Mouse (Mus musculus): ENCODE measurements around the gene Dgat2. TPM values are rescaled to one million over a fixed set of nuclear protein-coding genes. Genes with fewer than 3 reads are reported as not detected.

The Dgat2 gene
- polyA plus RNA-seq, 1 experiment from 2014 or later = 10.6 TPM

DNA sequence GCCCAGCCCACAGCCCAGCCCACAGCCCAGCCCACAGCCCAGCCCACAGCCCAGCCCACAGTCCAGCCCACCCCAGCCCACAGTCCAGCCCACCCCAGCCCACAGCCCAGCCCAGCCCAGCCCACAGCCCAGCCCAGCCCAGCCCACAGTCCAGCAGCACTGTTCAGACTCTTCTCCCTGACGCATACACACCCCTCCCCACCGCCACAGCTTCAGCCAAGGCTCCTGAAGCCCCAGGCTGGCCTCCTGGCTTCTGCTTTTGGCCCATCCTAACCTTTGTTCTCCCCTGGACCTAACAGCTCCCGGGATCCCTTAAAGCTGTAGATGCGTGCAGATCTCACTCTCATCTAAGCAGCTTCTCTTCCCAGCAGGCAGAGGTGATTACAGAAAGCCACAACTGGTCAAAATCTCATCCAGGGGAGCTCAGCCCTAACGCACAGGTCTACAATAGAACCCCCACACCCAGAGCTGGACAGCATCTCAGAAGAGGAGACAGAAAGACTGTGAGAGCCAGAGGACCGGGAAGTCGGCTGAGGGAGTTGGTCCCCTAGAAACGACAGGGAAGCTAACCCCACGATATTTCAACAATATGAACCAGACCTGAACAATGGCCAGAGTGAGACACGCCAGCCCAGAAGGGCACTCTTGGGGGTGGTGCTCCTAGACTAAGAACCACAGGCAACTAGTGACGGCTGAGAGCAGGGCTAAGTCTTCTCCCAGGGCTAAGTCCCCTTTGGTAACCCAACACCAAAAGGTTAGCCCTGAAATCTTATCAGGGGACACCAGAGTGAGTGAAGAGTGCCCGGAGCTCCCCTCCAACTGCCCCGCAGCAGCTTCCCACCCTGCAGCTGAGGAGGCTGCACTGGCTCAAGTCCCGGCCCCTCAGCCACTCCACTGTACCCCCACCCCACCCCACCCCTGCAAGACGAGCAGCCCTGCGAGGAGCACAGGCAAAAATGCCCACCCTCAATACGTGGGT is 26.9 kb downstream of the Dgat2 start:
- Histone ChIP-seq H3K36me3 (ENCODE audit: control insufficient read depth, insufficient read depth, low read length) (no peaks in the 10 kb centered on the region), H3K9ac (ENCODE audit: low read length) (peak overlapping the region; percentile 32; the same call in 1 of the 2 replicates), H3K27me3 (ENCODE audit: control insufficient read depth, insufficient read depth, low read length) (no peaks in the 10 kb centered on the region), H3K4me1 (ENCODE audit: control insufficient read depth, insufficient read depth, low read length) (peaks cover 8% of the 10 kb centered on the region), H3K9me3 (ENCODE audit: control insufficient read depth, low read length) (no peaks in the 10 kb centered on the region), H3K27ac (replicated peaks; ENCODE audit: low read depth, low read length) (no peak overlapping the region), H3K4me3 (ENCODE audit: low read depth, low read length) (no peak overlapping the region), H3K4me2 (ENCODE audit: low read depth, severe bottlenecking) (peak overlapping the region; percentile 41)
- WGBS = 18% methylated on average over 17 of the region's 17 CpGs
- ATAC-seq (ENCODE audit: insufficient number of reproducible peaks, low FRiP score, low TSS enrichment, low read depth) = peak; percentile 54
- peak; percentile 75 for DNase-seq (ENCODE audit: low spot score)

DNA sequence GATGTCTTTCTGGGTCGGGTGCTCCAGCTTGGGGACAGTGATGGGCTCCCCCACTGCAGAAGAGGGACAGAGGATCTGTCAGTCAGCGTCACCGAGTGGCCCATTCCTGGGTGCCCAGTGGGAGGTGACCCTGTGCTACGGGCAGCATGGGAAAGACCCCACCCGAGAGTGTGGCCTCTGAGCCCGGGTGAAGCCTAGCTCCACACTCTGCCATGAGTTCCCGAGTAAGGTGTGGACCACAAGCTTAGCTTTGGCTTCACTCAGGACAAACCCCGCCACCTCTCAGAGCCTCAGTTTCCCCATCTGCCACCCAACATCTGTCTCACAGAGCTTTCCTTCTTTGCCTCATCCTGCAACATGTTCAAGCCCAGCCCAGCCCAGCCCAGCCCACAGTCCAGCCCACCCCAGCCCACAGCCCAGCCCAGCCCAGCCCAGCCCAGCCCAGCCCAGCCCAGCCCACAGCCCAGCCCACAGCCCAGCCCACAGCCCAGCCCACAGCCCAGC is 27.8 kb downstream of the Dgat2 start:
- Histone ChIP-seq H3K4me3 (ENCODE audit: low read depth, low read length) (no peak overlapping the region), H3K9ac (ENCODE audit: low read length) (no peak overlapping the region), H3K4me2 (ENCODE audit: low read depth, severe bottlenecking) (no peak overlapping the region), H3K9me3 (ENCODE audit: control insufficient read depth, low read length) (no peaks in the 10 kb centered on the region), H3K36me3 (ENCODE audit: control insufficient read depth, insufficient read depth, low read length) (no peaks in the 10 kb centered on the region), H3K27ac (replicated peaks; ENCODE audit: low read depth, low read length) (no peak overlapping the region), H3K27me3 (ENCODE audit: control insufficient read depth, insufficient read depth, low read length) (no peaks in the 10 kb centered on the region), H3K4me1 (ENCODE audit: control insufficient read depth, insufficient read depth, low read length) (peaks cover 8% of the 10 kb centered on the region)
- DNase-seq (ENCODE audit: low spot score) (peak; percentile 36), ATAC-seq (ENCODE audit: insufficient number of reproducible peaks, low FRiP score, low TSS enrichment, low read depth) (peak; percentile 49)
- WGBS = 59% methylated on average over 8 of the region's 8 CpGs

DNA sequence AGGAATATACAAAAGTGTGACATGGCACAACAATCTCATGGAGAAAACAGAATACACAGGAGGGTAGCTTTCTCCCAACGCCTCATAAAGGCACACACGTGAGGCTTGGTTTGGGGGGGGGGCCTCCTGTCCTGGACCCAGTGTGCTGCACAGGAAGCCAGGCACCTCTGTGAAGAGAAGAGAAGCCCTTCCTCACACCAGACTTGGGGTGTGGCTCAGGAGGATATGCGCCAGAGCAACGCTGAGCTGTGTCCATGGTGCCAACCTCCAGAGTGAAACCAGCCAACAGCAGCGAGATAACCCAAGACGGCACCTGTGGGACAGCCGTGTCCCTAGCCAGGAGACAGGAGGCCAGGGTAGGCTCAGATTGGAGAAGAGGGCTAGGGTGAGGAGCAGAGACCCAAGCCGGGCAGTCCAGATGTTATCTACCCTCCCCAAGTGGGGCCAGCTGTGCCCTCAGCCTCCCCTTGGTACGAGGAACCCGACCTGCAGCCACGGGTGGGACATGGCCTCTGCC is 28.8 kb downstream of the Dgat2 start:
- no peak for DNase-seq (ENCODE audit: low spot score)
- Histone ChIP-seq H3K4me2 (ENCODE audit: low read depth, severe bottlenecking) (no peak overlapping the region), H3K9ac (ENCODE audit: low read length) (no peak overlapping the region), H3K4me3 (ENCODE audit: low read depth, low read length) (no peak overlapping the region), H3K27ac (replicated peaks; ENCODE audit: low read depth, low read length) (no peak overlapping the region), H3K36me3 (ENCODE audit: control insufficient read depth, insufficient read depth, low read length) (no peaks in the 10 kb centered on the region), H3K27me3 (ENCODE audit: control insufficient read depth, insufficient read depth, low read length) (no peaks in the 10 kb centered on the region), H3K9me3 (ENCODE audit: control insufficient read depth, low read length) (no peaks in the 10 kb centered on the region), H3K4me1 (ENCODE audit: control insufficient read depth, insufficient read depth, low read length) (peaks cover 8% of the 10 kb centered on the region)
- 89% methylated on average over 11 of the region's 11 CpGs for WGBS
- peak; percentile 27; the same call in 1 of the 2 replicates for ATAC-seq (ENCODE audit: insufficient number of reproducible peaks, low FRiP score, low TSS enrichment, low read depth)

DNA sequence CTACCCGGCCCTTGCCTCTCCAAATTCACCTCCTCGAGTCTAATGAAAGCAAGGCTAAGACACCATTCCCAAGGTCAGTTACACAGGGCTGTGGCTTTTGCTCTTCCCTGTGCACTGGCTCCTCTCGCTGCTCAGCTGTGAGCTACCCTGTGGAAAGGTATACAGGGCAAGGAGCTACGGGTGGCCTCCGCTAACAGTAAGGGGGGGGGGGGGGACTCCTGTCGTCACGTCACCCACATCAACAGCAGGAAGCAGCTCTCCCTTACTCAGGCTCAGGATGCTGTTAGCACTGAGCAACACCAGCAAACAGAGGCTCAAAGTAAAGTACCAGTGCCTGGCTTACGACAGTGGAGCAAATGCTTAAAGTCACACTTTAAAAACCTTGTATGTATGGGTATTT is 29.8 kb downstream of the Dgat2 start:
- Histone ChIP-seq H3K27me3 (ENCODE audit: control insufficient read depth, insufficient read depth, low read length) (no peaks in the 10 kb centered on the region), H3K4me1 (ENCODE audit: control insufficient read depth, insufficient read depth, low read length) (peaks cover 8% of the 10 kb centered on the region), H3K27ac (replicated peaks; ENCODE audit: low read depth, low read length) (no peak overlapping the region), H3K9me3 (ENCODE audit: control insufficient read depth, low read length) (no peaks in the 10 kb centered on the region), H3K36me3 (ENCODE audit: control insufficient read depth, insufficient read depth, low read length) (no peaks in the 10 kb centered on the region), H3K9ac (ENCODE audit: low read length) (no peak overlapping the region), H3K4me2 (ENCODE audit: low read depth, severe bottlenecking) (no peak overlapping the region), H3K4me3 (ENCODE audit: low read depth, low read length) (no peak overlapping the region)
- DNase-seq (ENCODE audit: low spot score) = no peak
- WGBS = 87% methylated on average over 8 of the region's 8 CpGs
- no peak for ATAC-seq (ENCODE audit: insufficient number of reproducible peaks, low FRiP score, low TSS enrichment, low read depth)

DNA sequence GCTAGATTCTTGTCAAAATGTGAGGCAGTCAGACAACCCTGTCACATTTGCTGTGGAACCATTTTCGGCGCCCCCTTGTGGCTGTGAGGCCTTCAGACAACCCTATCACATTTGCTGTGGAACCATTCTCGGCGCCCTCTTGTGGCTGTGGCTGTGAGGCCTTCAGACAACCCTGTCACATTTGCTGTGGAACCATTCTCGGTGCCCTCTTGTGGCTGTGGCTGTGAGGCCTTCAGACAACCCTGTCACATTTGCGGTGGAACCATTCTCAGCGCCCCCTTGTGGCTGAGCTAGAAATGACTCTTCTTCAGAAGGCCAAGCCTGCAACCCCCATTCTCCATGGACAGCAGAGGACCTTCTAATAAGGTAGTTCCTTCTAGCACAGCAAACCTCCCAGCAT is 31.2 kb downstream of the Dgat2 start:
- 0 out of 2 replicates have a peak, but pooled peaks have one; percentile 10 for ATAC-seq (ENCODE audit: insufficient number of reproducible peaks, low FRiP score, low TSS enrichment, low read depth)
- H3K27ac ChIP-seq (replicated peaks; ENCODE audit: low read depth, low read length) = no peak overlapping the region

DNA sequence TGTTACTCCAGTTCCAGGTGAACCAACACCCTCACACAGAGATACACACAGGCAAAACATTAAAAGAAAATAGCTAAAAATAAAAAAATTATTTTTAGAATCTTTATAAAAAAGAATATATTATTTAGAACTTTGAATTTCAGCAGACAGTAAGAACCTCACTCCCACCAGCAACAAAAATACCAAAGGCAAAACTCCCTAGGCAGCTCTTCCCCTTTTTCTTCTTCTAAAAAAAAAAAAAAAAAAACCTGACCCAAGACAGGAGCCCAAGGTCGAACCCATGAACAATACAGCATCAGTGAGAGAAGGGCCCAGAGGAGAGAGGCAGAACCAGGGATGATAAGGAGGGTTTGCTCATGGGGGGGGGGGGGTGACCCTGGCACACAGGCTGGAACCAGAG is 33.5 kb downstream of the Dgat2 start:
- no peaks in the 10 kb centered on the region for H3K36me3 ChIP-seq (ENCODE audit: control insufficient read depth, insufficient read depth, low read length)
- no peak overlapping the region for H3K4me2 ChIP-seq (ENCODE audit: low read depth, severe bottlenecking)
- H3K9ac ChIP-seq (ENCODE audit: low read length) = no peak overlapping the region
- no peaks in the 10 kb centered on the region for H3K27me3 ChIP-seq (ENCODE audit: control insufficient read depth, insufficient read depth, low read length)
- no peak for ATAC-seq (ENCODE audit: insufficient number of reproducible peaks, low FRiP score, low TSS enrichment, low read depth)
- no peak overlapping the region for H3K4me3 ChIP-seq (ENCODE audit: low read depth, low read length)
- no peak overlapping the region for H3K27ac ChIP-seq (replicated peaks; ENCODE audit: low read depth, low read length)
- DNase-seq (ENCODE audit: low spot score) = no peak
- no peaks in the 10 kb centered on the region for H3K9me3 ChIP-seq (ENCODE audit: control insufficient read depth, low read length)
- H3K4me1 ChIP-seq (ENCODE audit: control insufficient read depth, insufficient read depth, low read length) = no peaks in the 10 kb centered on the region
- WGBS = 60% methylated on average over 1 of the region's 1 CpGs

More for the DNA sequence above, 31.2 kb downstream of the Dgat2 start:
- no peak overlapping the region for H3K9ac ChIP-seq (ENCODE audit: low read length)
- H3K36me3 ChIP-seq (ENCODE audit: control insufficient read depth, insufficient read depth, low read length) = no peaks in the 10 kb centered on the region
- WGBS = 8% methylated on average over 7 of the region's 7 CpGs
- no peaks in the 10 kb centered on the region for H3K27me3 ChIP-seq (ENCODE audit: control insufficient read depth, insufficient read depth, low read length)
- H3K4me3 ChIP-seq (ENCODE audit: low read depth, low read length) = no peak overlapping the region
- no peak overlapping the region for H3K4me2 ChIP-seq (ENCODE audit: low read depth, severe bottlenecking)
- peaks cover 8% of the 10 kb centered on the region for H3K4me1 ChIP-seq (ENCODE audit: control insufficient read depth, insufficient read depth, low read length)
- peak; percentile 97 for DNase-seq (ENCODE audit: low spot score)
- no peaks in the 10 kb centered on the region for H3K9me3 ChIP-seq (ENCODE audit: control insufficient read depth, low read length)

DNA sequence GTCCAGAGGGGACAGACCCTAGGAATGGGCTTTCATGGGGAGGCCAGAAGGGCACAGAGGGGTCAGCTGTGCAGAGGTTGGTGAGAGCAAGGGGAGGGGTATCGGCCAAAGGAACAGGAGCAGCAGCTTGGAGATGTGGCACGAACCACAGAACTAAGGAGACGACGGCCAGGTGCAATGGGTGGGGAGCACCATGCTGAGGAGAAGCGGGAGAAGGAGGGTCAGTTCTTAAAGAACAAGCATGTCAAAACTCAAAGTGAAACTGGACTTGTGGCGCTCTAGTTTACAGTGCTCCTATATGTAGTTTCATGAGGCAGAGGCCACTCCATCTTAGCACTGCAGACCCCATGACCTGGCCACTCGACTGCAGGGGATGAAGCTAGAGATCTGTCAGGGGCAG is 35.0 kb downstream of the Dgat2 start:
- no peaks in the 10 kb centered on the region for H3K27me3 ChIP-seq (ENCODE audit: control insufficient read depth, insufficient read depth, low read length)
- H3K4me1 ChIP-seq (ENCODE audit: control insufficient read depth, insufficient read depth, low read length) = no peaks in the 10 kb centered on the region
- ATAC-seq (ENCODE audit: insufficient number of reproducible peaks, low FRiP score, low TSS enrichment, low read depth) (no peak), DNase-seq (ENCODE audit: low spot score) (no peak)
- H3K4me3 ChIP-seq (ENCODE audit: low read depth, low read length) = no peak overlapping the region
- no peak overlapping the region for H3K9ac ChIP-seq (ENCODE audit: low read length)
- no peak overlapping the region for H3K4me2 ChIP-seq (ENCODE audit: low read depth, severe bottlenecking)
- H3K27ac ChIP-seq (replicated peaks; ENCODE audit: low read depth, low read length) = no peak overlapping the region
- WGBS = 82% methylated on average over 7 of the region's 7 CpGs
- H3K36me3 ChIP-seq (ENCODE audit: control insufficient read depth, insufficient read depth, low read length) = no peaks in the 10 kb centered on the region
- no peaks in the 10 kb centered on the region for H3K9me3 ChIP-seq (ENCODE audit: control insufficient read depth, low read length)

DNA sequence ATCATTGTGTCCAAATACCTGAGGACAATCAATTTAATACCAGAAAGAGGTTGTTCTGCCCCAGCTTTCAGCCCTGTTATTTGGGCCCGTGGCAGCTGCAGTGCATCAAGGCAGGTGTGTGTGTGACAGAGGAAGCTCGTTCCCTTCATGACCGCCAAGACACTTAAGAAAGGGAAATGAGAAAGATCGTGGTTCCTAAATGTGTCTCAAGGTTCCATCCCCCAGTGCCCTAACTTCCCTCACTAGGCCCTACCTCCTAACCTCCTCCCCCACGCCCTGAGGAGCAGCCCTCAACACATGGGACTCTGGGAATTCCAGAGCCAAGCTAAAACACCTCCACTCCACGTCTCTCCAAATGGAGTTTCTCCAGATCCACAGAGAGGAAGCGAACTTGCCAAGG is 35.6 kb downstream of the Dgat2 start:
- WGBS = 78% methylated on average over 7 of the region's 7 CpGs
- Histone ChIP-seq H3K4me2 (ENCODE audit: low read depth, severe bottlenecking) (no peak overlapping the region), H3K36me3 (ENCODE audit: control insufficient read depth, insufficient read depth, low read length) (no peaks in the 10 kb centered on the region), H3K27ac (replicated peaks; ENCODE audit: low read depth, low read length) (no peak overlapping the region), H3K9ac (ENCODE audit: low read length) (no peak overlapping the region), H3K27me3 (ENCODE audit: control insufficient read depth, insufficient read depth, low read length) (no peaks in the 10 kb centered on the region), H3K4me3 (ENCODE audit: low read depth, low read length) (no peak overlapping the region), H3K4me1 (ENCODE audit: control insufficient read depth, insufficient read depth, low read length) (0 out of 2 replicates have a peak, but pooled peaks cover 2% of the 10 kb centered on the region), H3K9me3 (ENCODE audit: control insufficient read depth, low read length) (no peaks in the 10 kb centered on the region)
- DNase-seq (ENCODE audit: low spot score) = no peak
- no peak for ATAC-seq (ENCODE audit: insufficient number of reproducible peaks, low FRiP score, low TSS enrichment, low read depth)
